Mouse (Mus musculus) 416B (cell line): ENCODE measurements at regions not wholly inside any gene's neighbourhood (a gene's known extent, or its start where the extent isn't known, plus 50 kb on each side); places are given as distances from the start of the nearest gene placed in this dataset.

Experiments used
- DNase-seq: peaks from one replicate; pipeline ENCODE4 v3.0.0; 2011; ENCODE audit warnings: low read depth

- DNase-seq = no peak
Observed at GRCm38 (mm10) chr4:55740062-55740461, 207.8 kb upstream of the Klf4 start.

DNA sequence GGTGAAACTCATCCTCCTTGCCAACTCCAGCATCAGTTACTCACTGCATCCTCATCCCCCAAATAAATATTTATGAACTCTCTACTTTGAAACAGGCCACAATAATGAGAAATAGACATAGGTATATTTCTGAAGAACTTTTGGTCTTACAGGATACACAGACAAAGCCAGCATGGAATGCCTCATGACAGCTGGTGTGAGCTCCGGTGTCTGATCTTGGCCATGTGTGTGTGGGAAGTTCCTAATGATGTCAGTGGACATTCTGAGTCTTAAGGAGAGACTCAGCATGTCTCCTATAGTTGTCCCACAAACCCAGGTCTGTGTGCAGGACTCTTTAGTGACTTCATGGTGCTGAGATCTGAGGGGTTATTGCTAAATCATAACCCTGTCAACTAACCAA is 206.4 kb upstream of the Klf4 start:
- DNase-seq = no peak

DNA sequence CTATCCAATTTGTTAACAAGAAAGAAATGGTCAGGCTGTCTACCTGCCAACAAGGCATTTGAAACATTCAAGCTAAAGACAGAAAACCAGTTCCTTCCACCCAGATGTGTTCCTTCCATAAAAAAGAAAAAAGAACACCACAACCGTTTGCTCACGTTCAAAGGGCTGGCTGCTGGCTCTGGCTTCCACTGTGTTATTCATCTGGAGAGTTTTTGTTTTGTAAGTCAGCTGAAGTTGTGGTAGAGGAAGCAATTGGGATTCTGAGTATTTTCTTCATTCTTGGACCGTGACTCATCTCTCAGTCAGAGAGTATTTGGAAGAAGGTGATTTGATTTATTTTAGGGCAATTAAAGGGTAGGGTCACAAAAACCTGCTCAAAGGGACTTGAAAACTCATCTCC is 203.2 kb upstream of the Klf4 start:
- DNase-seq = no peak

- no peak for DNase-seq
Observed at GRCm38 (mm10) chr4:55734331-55734730, 202.1 kb upstream of the Klf4 start.

GRCm38 (mm10) chr4:55733223-55733622 is 201.0 kb upstream of the Klf4 start:
- no peak for DNase-seq

DNA sequence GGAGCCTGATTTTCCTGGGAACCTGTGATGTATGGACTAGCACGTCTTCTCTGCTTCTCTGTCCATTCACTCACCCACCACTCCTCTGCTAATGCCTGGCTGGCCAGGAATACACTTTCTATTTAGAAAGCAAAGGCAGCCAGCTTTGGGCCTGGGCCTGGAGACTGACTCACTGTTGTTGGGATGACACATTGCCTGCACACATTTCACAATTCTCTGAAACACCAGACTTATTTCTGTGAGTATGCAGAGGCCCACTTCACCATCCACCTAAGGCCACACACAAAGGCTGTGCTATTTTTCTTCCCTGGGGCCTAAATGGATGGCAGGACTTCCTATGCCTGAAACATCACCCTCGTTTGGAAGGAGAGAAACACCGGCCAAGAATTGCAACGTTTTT is 199.7 kb upstream of the Klf4 start:
- DNase-seq = no peak

DNA sequence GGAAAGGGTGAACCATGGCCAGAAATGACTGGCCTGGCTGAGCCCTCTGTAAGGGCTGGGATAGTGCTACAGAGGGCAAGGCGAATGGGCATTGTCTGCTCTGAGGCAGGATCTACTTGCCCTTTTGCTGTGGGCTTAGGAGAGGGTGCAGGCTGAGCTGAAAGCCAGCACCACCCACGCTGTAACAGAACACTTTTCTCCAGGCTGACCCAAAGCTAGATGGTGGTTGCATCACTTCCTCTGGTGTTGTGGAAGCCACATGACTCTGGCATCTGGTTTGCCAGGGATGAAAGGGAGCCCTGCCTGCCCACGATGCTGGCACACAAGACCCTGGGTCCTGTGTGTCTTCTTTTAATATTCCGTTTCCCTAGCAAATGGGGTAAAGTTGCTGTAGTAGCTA is 198.0 kb upstream of the Klf4 start:
- no peak for DNase-seq

DNA sequence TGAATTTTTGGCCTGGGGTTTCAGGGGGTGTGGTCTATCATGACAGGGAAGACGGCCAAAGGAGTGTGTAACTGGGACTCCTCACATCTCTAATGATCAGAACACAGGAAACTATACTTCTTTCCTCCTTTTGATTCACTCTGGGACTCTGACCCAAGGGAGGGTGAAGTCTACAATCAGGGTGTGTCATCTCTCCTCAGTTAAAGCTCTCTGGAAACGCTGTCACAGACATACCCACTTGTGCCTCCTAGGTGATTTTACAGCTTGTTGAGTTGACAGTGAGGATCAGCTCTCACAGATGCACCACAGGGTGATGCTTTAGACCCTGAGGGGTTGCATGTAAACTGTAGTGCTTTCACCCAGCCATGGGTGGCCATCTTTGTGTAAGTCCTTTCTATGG is 194.9 kb upstream of the Klf4 start:
- DNase-seq = no peak

DNA sequence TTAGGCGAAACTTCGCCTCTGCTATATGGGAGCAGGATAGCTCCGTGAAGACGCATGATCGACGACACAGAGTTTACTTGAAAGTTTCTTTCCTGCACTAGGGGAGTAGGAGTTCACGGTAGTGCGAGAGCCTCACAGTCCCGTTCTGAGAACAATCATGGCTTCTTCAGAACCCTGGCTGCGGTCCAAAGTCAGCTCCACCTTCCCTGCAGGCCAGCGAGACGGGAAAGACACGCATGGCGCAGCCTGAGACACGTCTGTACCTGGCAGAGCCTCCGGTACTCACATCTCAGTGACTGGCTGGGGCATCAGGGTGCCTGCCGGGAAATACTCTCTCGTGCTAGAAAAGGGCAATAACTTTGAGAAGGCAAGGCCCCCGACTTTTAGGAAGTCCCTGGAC is 193.8 kb upstream of the Klf4 start:
- DNase-seq = no peak

GRCm38 (mm10) chr4:55724286-55724685 is 192.0 kb upstream of the Klf4 start:
- DNase-seq = no peak

DNA sequence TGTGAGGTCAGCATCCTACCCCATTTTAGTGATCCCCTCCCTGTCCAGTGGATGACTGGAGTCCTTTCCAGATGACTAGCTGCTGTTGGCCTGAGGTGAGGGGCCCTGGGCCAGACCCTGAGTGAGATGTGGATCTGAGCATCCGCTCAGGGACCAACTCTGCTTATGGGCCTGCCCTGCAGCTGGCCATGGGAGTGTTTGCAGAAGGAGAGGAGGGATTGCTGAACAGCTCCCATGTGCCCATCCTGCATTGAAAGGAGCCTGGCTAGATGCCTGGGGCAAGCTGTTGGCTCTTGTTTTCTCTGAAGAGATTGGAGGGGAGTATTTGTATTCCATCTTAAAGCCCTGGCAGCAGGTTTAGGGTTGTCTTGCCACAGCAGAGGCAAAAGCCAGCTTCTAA is 190.9 kb upstream of the Klf4 start:
- no peak for DNase-seq

DNA sequence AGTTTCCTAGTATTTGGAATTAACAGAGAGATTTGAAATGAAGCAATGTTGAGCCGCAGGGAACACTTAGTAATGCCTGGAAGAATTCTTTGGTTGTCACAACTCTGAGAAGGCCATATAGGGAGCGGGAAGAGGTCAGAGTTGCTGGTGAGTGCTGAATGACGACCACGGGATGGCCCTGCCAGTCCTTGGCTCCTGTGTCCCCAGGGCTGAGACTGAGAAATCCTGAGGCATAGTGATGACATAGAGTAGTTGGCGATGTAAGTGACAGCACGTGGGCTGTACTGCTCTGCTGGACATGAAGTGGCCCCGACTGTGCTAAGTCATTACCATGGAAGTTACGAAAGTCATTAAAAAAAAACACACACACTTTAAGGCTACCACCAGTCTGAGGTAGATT is 190.1 kb upstream of the Klf4 start:
- no peak for DNase-seq

DNA sequence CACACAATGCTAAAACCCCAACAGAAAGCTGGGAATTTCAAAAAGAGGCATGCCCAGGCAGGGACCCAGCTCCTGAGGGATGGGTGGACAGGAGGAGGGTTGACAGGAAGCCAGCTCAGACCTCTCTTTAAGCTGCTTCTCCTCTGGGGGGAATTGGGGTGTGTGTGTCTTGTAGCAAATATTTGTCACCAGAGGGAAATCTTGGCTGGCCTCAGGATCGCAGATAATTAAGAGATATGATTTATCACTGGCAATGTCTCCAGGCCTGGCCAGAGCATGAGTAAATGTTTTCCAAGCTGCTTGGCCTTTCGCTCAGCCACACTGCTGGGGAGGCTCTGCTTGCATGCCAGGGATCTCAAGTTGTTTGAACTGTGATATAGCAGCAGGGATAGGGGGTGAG is 189.6 kb upstream of the Klf4 start:
- DNase-seq = no peak

GRCm38 (mm10) chr4:55718438-55718837 is 186.2 kb upstream of the Klf4 start:
- DNase-seq = no peak

DNA sequence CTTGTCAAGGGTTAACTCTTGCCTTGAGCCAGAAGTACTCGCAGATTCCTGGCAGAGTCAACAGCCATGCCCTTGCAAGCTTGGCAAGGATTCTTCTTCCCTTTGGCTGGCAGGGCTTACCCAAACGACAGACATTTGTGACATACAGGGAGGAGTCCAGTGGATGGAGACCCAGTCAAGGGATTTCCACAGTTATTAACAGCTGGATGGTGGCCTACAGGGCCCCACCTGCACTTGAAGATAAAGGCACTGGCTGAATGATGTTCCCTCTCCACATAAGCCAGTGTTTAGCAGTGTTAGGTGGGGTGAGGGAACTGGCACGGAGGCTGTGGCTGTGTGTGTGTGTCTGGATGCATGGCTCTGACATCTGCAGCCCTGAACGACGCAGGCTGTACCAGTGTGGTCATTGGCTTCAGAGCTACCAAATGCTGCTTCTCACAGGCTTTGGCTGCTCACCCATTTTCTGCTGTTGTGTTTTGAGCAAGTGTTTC is 183.9 kb upstream of the Klf4 start:
- no peak for DNase-seq

DNA sequence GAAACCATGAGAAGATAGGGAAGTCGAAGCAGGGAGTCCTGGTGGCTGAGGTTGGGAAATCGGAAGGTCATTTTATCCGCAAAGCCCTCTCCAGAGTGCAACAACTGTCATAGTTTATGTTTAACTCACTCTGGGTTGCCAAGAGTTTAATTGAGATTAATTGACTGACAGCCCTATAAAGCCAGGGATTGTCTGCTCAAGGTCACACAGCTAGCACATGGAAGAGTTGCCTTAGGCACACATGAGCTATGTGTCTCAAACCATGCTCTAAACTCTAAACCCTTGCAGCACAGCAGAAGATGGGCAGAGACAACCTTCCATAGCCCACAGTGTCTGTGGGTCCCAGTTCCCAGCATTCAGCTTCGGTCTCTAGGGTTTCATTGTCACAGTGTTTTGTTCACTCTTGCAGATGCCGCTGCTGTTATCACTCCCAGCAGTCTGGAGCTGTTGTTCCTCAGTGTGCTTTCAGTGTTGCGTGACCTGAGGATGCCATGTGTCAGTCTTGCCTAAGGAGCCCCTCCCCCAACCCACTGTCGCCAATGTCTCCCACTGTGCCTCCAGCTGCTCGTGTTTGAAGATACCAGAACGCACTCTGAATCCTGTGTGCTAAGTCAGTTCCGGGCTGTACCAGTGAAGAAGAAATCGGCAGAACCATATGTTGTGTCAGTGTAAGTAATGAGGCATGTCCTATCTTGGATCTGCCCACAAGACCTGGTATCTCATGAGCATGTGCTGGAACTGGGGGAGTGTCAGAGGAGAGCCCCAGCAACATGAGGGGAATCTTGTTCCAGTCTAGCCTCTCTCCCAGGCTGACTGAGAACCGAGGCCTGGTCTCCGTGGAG is 179.5 kb upstream of the Klf4 start:
- DNase-seq = no peak

DNA sequence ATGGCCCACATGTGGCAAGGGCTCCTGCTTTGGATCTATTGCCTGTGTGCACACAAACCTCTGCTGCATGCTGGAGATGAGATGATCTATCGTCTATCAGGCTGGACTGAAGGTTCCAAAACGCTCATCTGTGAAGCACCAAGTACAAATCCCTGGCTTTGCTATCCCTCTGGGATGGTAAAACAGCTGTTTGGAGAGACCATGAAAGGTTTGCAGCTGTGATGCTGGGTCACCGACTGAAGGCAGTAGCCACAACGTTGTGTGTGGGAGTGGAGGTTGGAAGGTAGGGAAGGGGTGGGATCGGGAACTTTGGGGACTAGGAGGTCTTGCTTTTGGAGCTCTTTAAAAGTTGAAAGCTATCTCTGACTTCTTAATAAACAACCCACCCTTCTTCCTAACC is 178.2 kb upstream of the Klf4 start:
- DNase-seq = no peak

- DNase-seq = no peak
Observed at GRCm38 (mm10) chr4:55708808-55709207, 176.5 kb upstream of the Klf4 start.

- DNase-seq = no peak
Observed at GRCm38 (mm10) chr4:55707916-55708315, 175.7 kb upstream of the Klf4 start.

DNA sequence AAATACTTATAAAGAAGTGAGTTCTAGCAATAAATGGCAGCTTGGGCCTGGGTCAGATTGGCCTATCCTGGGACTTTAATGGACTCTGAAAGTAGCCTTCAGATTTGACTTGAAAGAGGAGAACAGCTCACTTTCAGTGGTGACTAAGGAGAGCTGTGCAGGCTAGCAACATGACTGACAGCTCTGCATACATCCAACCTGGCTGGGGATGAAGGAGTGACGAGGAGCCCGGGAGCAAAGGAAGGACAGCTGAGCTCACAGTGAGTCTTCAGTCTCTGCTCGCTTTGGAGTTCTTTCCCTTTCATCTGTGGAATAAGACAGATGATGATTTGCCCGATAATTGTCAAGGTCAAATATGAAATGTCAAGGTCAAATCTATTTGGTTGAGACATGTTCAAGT is 172.7 kb upstream of the Klf4 start:
- no peak for DNase-seq

- DNase-seq = no peak
Observed at GRCm38 (mm10) chr4:55703346-55703916, 171.2 kb upstream of the Klf4 start.

DNA sequence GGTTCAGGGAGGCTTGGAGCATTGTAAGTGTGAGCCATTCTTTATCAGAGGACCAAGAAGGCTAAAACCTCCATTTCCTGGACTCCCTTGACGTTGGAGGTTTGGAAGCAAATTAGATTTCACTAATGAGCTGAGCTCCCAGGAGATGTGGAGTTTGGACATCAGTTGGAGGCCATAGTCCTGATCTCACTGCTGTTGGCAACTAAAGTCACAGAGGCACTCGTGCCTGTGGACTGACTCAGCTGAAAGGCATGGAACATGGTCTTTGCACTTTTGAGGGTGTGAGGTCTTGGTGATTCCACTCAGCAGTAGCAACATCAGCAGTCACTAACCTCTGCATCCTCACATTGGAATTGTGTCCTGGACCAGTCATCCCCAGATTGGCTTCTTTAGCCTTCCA is 169.1 kb upstream of the Klf4 start:
- no peak for DNase-seq

DNA sequence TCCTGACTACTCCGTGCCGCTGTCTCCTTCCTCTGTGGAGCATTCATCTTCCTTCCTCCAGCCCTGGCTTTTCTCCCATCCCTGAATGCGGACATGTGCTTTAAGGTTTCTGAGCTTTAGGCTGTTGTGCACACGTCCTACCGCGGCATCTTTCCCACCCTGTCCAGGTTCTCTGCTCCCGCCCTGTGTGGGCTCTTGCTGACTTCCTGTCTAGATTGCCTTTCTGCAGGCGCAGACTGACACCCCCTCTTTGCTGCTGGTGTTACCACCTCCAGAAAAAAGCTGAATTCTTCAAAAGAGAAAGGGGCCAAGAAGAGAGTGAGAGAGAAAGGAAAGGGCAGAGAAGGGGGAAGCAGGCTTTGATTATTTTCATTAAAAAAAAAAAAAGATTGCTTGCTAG is 167.7 kb upstream of the Klf4 start:
- no peak for DNase-seq

GRCm38 (mm10) chr4:55699161-55699560 is 166.9 kb upstream of the Klf4 start:
- DNase-seq = no peak
